Mouse (Mus musculus): Measurements from ENCODE around the gene Dph1.

GRCm38 (mm10) chr11:75168590-75169361, 22.3 kb downstream of the Dph1 start:
- TF ChIP-seq CTCF (IDR thresholded peaks at IDR 0.05; ENCODE audit: low read depth, low read length) (peak; percentile 63), POLR2A (IDR thresholded peaks at IDR 0.05; ENCODE audit: borderline replicate concordance, low read depth, low read length) (no peak)

Measured in bone marrow macrophage, adult 2 months (primary cell).